Comparison of ENCODE assay signal across 9 mouse cellular contexts in the genomic region with DNA sequence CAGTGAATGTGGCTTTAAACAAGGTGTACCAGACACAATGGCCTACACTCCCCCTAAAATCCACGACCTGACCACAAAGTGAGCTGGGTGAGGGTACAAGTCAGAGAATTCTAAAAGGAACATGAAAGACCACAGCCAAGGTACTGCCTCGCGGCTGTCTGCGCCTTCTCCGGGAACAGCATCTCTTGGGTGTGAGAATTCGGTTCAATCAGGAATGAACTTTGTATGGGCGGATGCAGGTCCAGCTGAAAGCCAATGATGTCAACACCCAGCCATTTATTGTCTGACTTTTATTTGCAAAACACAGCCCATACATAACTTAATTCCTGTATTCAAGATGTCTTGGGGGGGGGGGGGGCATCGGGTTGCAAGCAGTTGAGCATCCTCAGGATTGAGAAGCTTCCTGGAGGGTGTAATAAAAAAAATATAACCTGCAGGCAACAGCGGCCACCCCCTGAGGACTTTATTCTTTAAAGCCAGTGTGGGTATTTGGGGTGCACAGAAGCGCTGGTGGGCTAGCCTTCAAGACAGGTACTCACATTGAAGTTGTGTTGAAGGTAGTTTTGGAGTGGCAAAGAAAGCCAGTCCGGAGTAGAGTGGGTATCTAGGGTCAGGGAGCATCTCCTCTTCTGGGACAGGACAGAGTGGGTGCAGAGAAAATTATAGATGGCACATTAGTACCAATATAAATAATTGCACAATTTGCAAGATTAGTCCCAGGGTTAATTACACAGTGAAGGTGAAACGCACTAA. TPM values are rescaled to one million over a fixed set of nuclear protein-coding genes. Genes with fewer than 3 reads are reported as not detected.
DNase-seq lines count a peak whose midpoint lies in the region; ATAC-seq and TF ChIP-seq lines count a peak whose summit lies in the region.
"Had no signal": no experiment of that assay in that cellular context is flagged by ENCODE, and none has a peak within 500 bp of the region (broad histone marks: within the 10 kb centered on the region; RNA-seq: fewer than 3 reads in every experiment).

No protein-coding gene starts in this region.

- peaks cover 62% of the 10 kb centered on the region for H3K4me1 ChIP-seq in erythroblast, embryonic 14.5 days (ENCODE audit: control insufficient read depth)
- H3K4me1 ChIP-seq in testis, adult 2 months (ENCODE audit: control insufficient read depth, insufficient read depth, low read length), result peaks cover 26% of the 10 kb centered on the region
- H3K4me1 ChIP-seq in liver, embryonic 12.5 days, result peaks cover 54% of the 10 kb centered on the region
- H3K4me1 ChIP-seq in stomach, postnatal 0 days (replicated peaks; ENCODE audit: control insufficient read depth, insufficient read depth), result no peaks in the 10 kb centered on the region

- H3K27ac ChIP-seq in testis, adult 2 months (ENCODE audit: control insufficient read depth, insufficient read depth, low read depth, low read length), result peak overlapping the region; percentile 61
- peak overlapping the region; percentile 90 for H3K27ac ChIP-seq in liver, embryonic 12.5 days
- peak overlapping the region; percentile 80; the same call in 1 of the 2 replicates for H3K27ac ChIP-seq in stomach, postnatal 0 days (replicated peaks)

- H3K27me3 ChIP-seq in erythroblast, embryonic 14.5 days (ENCODE audit: control insufficient read depth), result peaks cover 2% of the 10 kb centered on the region; the same call in 1 of the 2 replicates
- H3K27me3 ChIP-seq in testis, adult 2 months (ENCODE audit: control insufficient read depth, insufficient read depth, low read length), result no peaks in the 10 kb centered on the region
- H3K27me3 ChIP-seq in liver, embryonic 12.5 days (replicated peaks), result no peaks in the 10 kb centered on the region
- no peaks in the 10 kb centered on the region for H3K27me3 ChIP-seq in stomach, postnatal 0 days (ENCODE audit: control insufficient read depth, insufficient read depth, low read length)

- WGBS in liver, embryonic 12.5 days (ENCODE audit: insufficient replicate concordance), result 72% methylated on average over 12 of the region's 12 CpGs
- 76% methylated on average over 12 of the region's 12 CpGs for WGBS in stomach, postnatal 0 days

- ATAC-seq in erythroblast, adult 5-6 weeks (replicated peaks; ENCODE audit: low FRiP score, poor library complexity, severe bottlenecking), result no peak
- no peak for ATAC-seq in liver, embryonic 12.5 days
- no peak for ATAC-seq in stomach, postnatal 0 days (ENCODE audit: low FRiP score, low TSS enrichment)

- H3K4me2 ChIP-seq in liver, embryonic 12.5 days, result peak overlapping the region; percentile 100
- peak overlapping the region; percentile 91; the same call in 1 of the 2 replicates for H3K4me2 ChIP-seq in stomach, postnatal 0 days (replicated peaks; ENCODE audit: low read depth)

- peaks cover 3% of the 10 kb centered on the region for H3K36me3 ChIP-seq in erythroblast, embryonic 14.5 days (ENCODE audit: control insufficient read depth)
- no peaks in the 10 kb centered on the region for H3K36me3 ChIP-seq in testis, adult 2 months (ENCODE audit: control insufficient read depth, insufficient read depth, low read length)
- H3K36me3 ChIP-seq in liver, embryonic 12.5 days, result peaks cover 14% of the 10 kb centered on the region
- no peaks in the 10 kb centered on the region for H3K36me3 ChIP-seq in stomach, postnatal 0 days (ENCODE audit: control insufficient read depth, insufficient read depth, low read length)

- peak overlapping the region; percentile 69 for H3K4me3 ChIP-seq in erythroblast, embryonic 14.5 days (replicated peaks)
- H3K4me3 ChIP-seq in testis, adult 2 months (ENCODE audit: control insufficient read depth, low read depth, low read length), result no peak overlapping the region
- H3K4me3 ChIP-seq in liver, embryonic 12.5 days, result peak overlapping the region; percentile 80
- peak overlapping the region; percentile 75 for H3K4me3 ChIP-seq in stomach, postnatal 0 days (ENCODE audit: low read depth, low read length)

- DNase-seq in testis, postnatal 10 days (ENCODE audit: low spot score), result no peak
- no peak for DNase-seq in stomach, postnatal 0 days (ENCODE audit: low spot score)
- no peak for DNase-seq in thymus, postnatal 0 days (ENCODE audit: low spot score)
- no peak for DNase-seq in ovary, postnatal 14 days (ENCODE audit: low spot score)

- TF ChIP-seq POLR2A in testis, adult 2 months (IDR thresholded peaks at IDR 0.05; ENCODE audit: control insufficient read depth, low read depth, low read length), result no peak

- H3K9me3 ChIP-seq in erythroblast, embryonic 14.5 days (ENCODE audit: control insufficient read depth, low read length), result no peaks in the 10 kb centered on the region
- no peaks in the 10 kb centered on the region for H3K9me3 ChIP-seq in liver, embryonic 12.5 days (replicated peaks)
- no peaks in the 10 kb centered on the region for H3K9me3 ChIP-seq in stomach, postnatal 0 days (ENCODE audit: control insufficient read depth, low read length)

- no peak for TF ChIP-seq EP300 in stomach, postnatal 0 days (optimal IDR thresholded peaks at IDR 0.05)

- no peak for TF ChIP-seq CTCF in testis, adult 2 months (IDR thresholded peaks at IDR 0.05; ENCODE audit: control insufficient read depth, insufficient read depth, insufficient replicate concordance, low read depth, low read length)
- no peak for TF ChIP-seq CTCF in stomach, postnatal 0 days (IDR thresholded peaks at IDR 0.05; ENCODE audit: low read depth)

- peak overlapping the region; percentile 91 for H3K9ac ChIP-seq in liver, embryonic 12.5 days
- H3K9ac ChIP-seq in stomach, postnatal 0 days (ENCODE audit: low read length), result no peak overlapping the region

RNA-seq across cellular contexts. Expression of a gene that starts 4.8 kb away (rescaled TPM):
- 0.13 and 0.17 TPM in 2 replicates for polyA plus RNA-seq in erythroblast, embryonic 14.5 days (2012)
- 3.6 TPM in 1 of 2 replicates, not detected in the other for total RNA-seq in erythroblast, adult 5-6 weeks (2015; ENCODE audit: low replicate concordance)
- total RNA-seq in erythroblast, adult 5-6 weeks (2017; ENCODE audit: low replicate concordance), result 0.98 TPM in 1 of 2 replicates, not detected in the other
- 14.8 and 15.3 TPM in 2 replicates for polyA plus RNA-seq in testis, adult 2 months (2012; rRNA removed)
- 7.9 and 8.2 TPM in 2 replicates for polyA plus RNA-seq in liver, embryonic 12.5 days (2016; fragmentation: Nextera tagmentation; extraction: Ambion mirVana)
- polyA plus RNA-seq in stomach, postnatal 0 days (2015; fragmentation: Nextera tagmentation; extraction: Ambion mirVana), result 4.8 and 5.5 TPM in 2 replicates
- 7.6 TPM in 2 replicates for polyA plus RNA-seq in thymus, postnatal 0 days (2015; fragmentation: Nextera tagmentation; extraction: Ambion mirVana)

RNA-seq across cellular contexts. Expression of a gene that starts 5.0 kb away (rescaled TPM):
- 6.2 and 6.4 TPM in 2 replicates for polyA plus RNA-seq in erythroblast, embryonic 14.5 days (2012)
- 18.8 and 19.9 TPM in 2 replicates for total RNA-seq in erythroblast, adult 5-6 weeks (2015; ENCODE audit: low replicate concordance)
- total RNA-seq in erythroblast, adult 5-6 weeks (2017; ENCODE audit: low replicate concordance), result 18.8 and 22.0 TPM in 2 replicates
- 344 and 384 TPM in 2 replicates for polyA plus RNA-seq in testis, adult 2 months (2012; rRNA removed)
- 27.1 and 32.8 TPM in 2 replicates for polyA plus RNA-seq in liver, embryonic 12.5 days (2016; fragmentation: Nextera tagmentation; extraction: Ambion mirVana)
- 23.8 and 26.2 TPM in 2 replicates for polyA plus RNA-seq in stomach, postnatal 0 days (2015; fragmentation: Nextera tagmentation; extraction: Ambion mirVana)
- polyA plus RNA-seq in thymus, postnatal 0 days (2015; fragmentation: Nextera tagmentation; extraction: Ambion mirVana), result 38.6 and 47.9 TPM in 2 replicates

RNA-seq across cellular contexts. Expression of a gene that starts 11.4 kb away (rescaled TPM):
- not detected in 2 replicates for polyA plus RNA-seq in erythroblast, embryonic 14.5 days (2012)
- total RNA-seq in erythroblast, adult 5-6 weeks (2015; ENCODE audit: low replicate concordance), result 1.5 TPM in 1 of 2 replicates, not detected in the other
- not detected in 2 replicates for total RNA-seq in erythroblast, adult 5-6 weeks (2017; ENCODE audit: low replicate concordance)
- not detected in 2 replicates for polyA plus RNA-seq in testis, adult 2 months (2012; rRNA removed)
- polyA plus RNA-seq in liver, embryonic 12.5 days (2016; fragmentation: Nextera tagmentation; extraction: Ambion mirVana), result not detected in 2 replicates
- polyA plus RNA-seq in stomach, postnatal 0 days (2015; fragmentation: Nextera tagmentation; extraction: Ambion mirVana), result not detected in 2 replicates
- polyA plus RNA-seq in thymus, postnatal 0 days (2015; fragmentation: Nextera tagmentation; extraction: Ambion mirVana), result not detected in 2 replicates
- polyA plus RNA-seq: C2C12 had no signal

RNA-seq across cellular contexts. Expression of a gene that starts 14.0 kb away (rescaled TPM):
- 0.24 and 0.25 TPM in 2 replicates for polyA plus RNA-seq in erythroblast, embryonic 14.5 days (2012)
- 0.38 and 0.42 TPM in 2 replicates for total RNA-seq in erythroblast, adult 5-6 weeks (2015; ENCODE audit: low replicate concordance)
- 0.98 TPM in 1 of 2 replicates, not detected in the other for total RNA-seq in erythroblast, adult 5-6 weeks (2017; ENCODE audit: low replicate concordance)
- 4.0 and 4.7 TPM in 2 replicates for polyA plus RNA-seq in testis, adult 2 months (2012; rRNA removed)
- 1.8 and 1.9 TPM in 2 replicates for polyA plus RNA-seq in liver, embryonic 12.5 days (2016; fragmentation: Nextera tagmentation; extraction: Ambion mirVana)
- 0.59 and 0.62 TPM in 2 replicates for polyA plus RNA-seq in stomach, postnatal 0 days (2015; fragmentation: Nextera tagmentation; extraction: Ambion mirVana)
- polyA plus RNA-seq in thymus, postnatal 0 days (2015; fragmentation: Nextera tagmentation; extraction: Ambion mirVana), result 1.6 and 1.7 TPM in 2 replicates

RNA-seq across cellular contexts. Expression of a gene that starts 21.0 kb away (rescaled TPM):
- not detected in 2 replicates for polyA plus RNA-seq in erythroblast, embryonic 14.5 days (2012)
- total RNA-seq in erythroblast, adult 5-6 weeks (2015; ENCODE audit: low replicate concordance), result not detected in 2 replicates
- not detected in 2 replicates for total RNA-seq in erythroblast, adult 5-6 weeks (2017; ENCODE audit: low replicate concordance)
- 0.52 and 2.2 TPM in 2 replicates for polyA plus RNA-seq in testis, adult 2 months (2012; rRNA removed)
- polyA plus RNA-seq in liver, embryonic 12.5 days (2016; fragmentation: Nextera tagmentation; extraction: Ambion mirVana), result 0.75 and 0.79 TPM in 2 replicates
- polyA plus RNA-seq in stomach, postnatal 0 days (2015; fragmentation: Nextera tagmentation; extraction: Ambion mirVana), result 31.2 and 33.1 TPM in 2 replicates
- 0.57 and 0.81 TPM in 2 replicates for polyA plus RNA-seq in thymus, postnatal 0 days (2015; fragmentation: Nextera tagmentation; extraction: Ambion mirVana)
